Mouse (Mus musculus) intestine, embryonic 15.5 days (tissue): Measurements from ENCODE around the gene Hcar2. TPM values are rescaled to one million over a fixed set of nuclear protein-coding genes. Genes with fewer than 3 reads are reported as not detected.

Experiments
- ATAC-seq: fragments of 200-750 bp; cut with Nextera tagmentation; 2 replicates; pipeline ENCODE4 v1.8.0; 2017; ENCODE audit warnings: moderate TSS enrichment, moderate library complexity
- H3K27ac ChIP-seq: fragments of 300-500 bp; sonication (generic); 2 replicates; pipeline ENCODE4 v1.5.1; 2015; ENCODE audit warnings: mild to moderate bottlenecking, inconsistent platforms
- H3K27me3 ChIP-seq: fragments of 300-500 bp; sonication (generic); replicated peaks from 2 replicates; pipeline ENCODE4 v1.6.1; 2015; ENCODE audit warnings: inconsistent platforms
- H3K36me3 ChIP-seq: fragments of 300-500 bp; sonication (generic); 2 replicates; pipeline ENCODE4 v1.6.1; 2015; ENCODE audit warnings: inconsistent platforms
- H3K4me1 ChIP-seq: fragments of 300-500 bp; sonication (generic); replicated peaks from 2 replicates; pipeline ENCODE4 v1.6.1; 2015; ENCODE audit warnings: inconsistent platforms
- H3K4me2 ChIP-seq: fragments of 300-500 bp; sonication (generic); replicated peaks from 2 replicates; pipeline ENCODE4 v1.6.1; 2015; ENCODE audit warnings: mild to moderate bottlenecking, inconsistent platforms
- H3K4me3 ChIP-seq: fragments of 300-500 bp; sonication (generic); replicated peaks from 2 replicates; pipeline ENCODE4 v1.5.1; 2015; ENCODE audit warnings: inconsistent platforms
- H3K9ac ChIP-seq: fragments of 300-500 bp; sonication (generic); 2 replicates; pipeline ENCODE4 v1.6.1; 2015; ENCODE audit warnings: inconsistent platforms
- H3K9me3 ChIP-seq: fragments of 300-500 bp; sonication (generic); 2 replicates; pipeline ENCODE4 v1.6.1; 2016; ENCODE audit warnings: inconsistent platforms
- WGBS: fragments of 180-500 bp; shearing (Covaris S2); methylation state at CpG from one replicate; pipeline ENCODE4 v1.1.7; 2015; 5-methylcytosine and 5-hydroxymethylcytosine counted together
- polyA plus RNA-seq: library from polyadenylated mRNA; unstranded; fragments of >200 nt; fragmentation: Nextera tagmentation; extraction: Ambion mirVana; gene quantifications from 2 replicates; pipeline ENCODE4 v1.2.1, GENCODE M21; 2015

Gene Hcar2
- polyA plus RNA-seq, 1 experiment from 2014 or later, result 0.09 TPM

- peak overlapping the region; percentile 72 for H3K27ac ChIP-seq
- H3K4me1 ChIP-seq, result no peaks in the 10 kb centered on the region
- peak; percentile 82 for ATAC-seq
- no peaks in the 10 kb centered on the region for H3K36me3 ChIP-seq
- no peak overlapping the region for H3K4me3 ChIP-seq
- H3K9me3 ChIP-seq, result no peaks in the 10 kb centered on the region
- no peak overlapping the region for H3K9ac ChIP-seq
- 56% methylated on average over 11 of the region's 11 CpGs for WGBS
- peak overlapping the region; percentile 39 for H3K4me2 ChIP-seq
- H3K27me3 ChIP-seq, result no peaks in the 10 kb centered on the region
These were observed 11.3 kb downstream of the Hcar2 start for GRCm38 (mm10) chr5:123853877-123854504.

- Histone ChIP-seq H3K4me1 (no peaks in the 10 kb centered on the region), H3K4me3 (no peak overlapping the region), H3K27ac (no peak overlapping the region), H3K27me3 (no peaks in the 10 kb centered on the region), H3K9ac (no peak overlapping the region), H3K36me3 (no peaks in the 10 kb centered on the region), H3K9me3 (no peaks in the 10 kb centered on the region), H3K4me2 (no peak overlapping the region)
- no peak for ATAC-seq
- 34% methylated on average over 2 of the region's 2 CpGs for WGBS
These were observed 13.9 kb downstream of the Hcar2 start for GRCm38 (mm10) chr5:123851398-123851797.

GRCm38 (mm10) chr5:123844316-123844715, 21.0 kb downstream of the Hcar2 start:
- WGBS, result 78% methylated on average over 14 of the region's 14 CpGs
- H3K27me3 ChIP-seq, result no peaks in the 10 kb centered on the region
- H3K4me2 ChIP-seq, result no peak overlapping the region
- H3K27ac ChIP-seq, result no peak overlapping the region
- no peak for ATAC-seq
- no peaks in the 10 kb centered on the region for H3K36me3 ChIP-seq
- H3K4me1 ChIP-seq, result 0 out of 2 replicates have a peak, but pooled peaks cover 2% of the 10 kb centered on the region
- H3K4me3 ChIP-seq, result no peak overlapping the region
- no peaks in the 10 kb centered on the region for H3K9me3 ChIP-seq
- no peak overlapping the region for H3K9ac ChIP-seq

GRCm38 (mm10) chr5:123843816-123844215, 21.5 kb downstream of the Hcar2 start:
- no peaks in the 10 kb centered on the region for H3K27me3 ChIP-seq
- H3K9ac ChIP-seq, result no peak overlapping the region
- H3K27ac ChIP-seq, result no peak overlapping the region
- no peaks in the 10 kb centered on the region for H3K9me3 ChIP-seq
- no peaks in the 10 kb centered on the region for H3K36me3 ChIP-seq
- 0 out of 2 replicates have a peak, but pooled peaks cover 2% of the 10 kb centered on the region for H3K4me1 ChIP-seq
- WGBS, result 54% methylated on average over 4 of the region's 4 CpGs
- no peak overlapping the region for H3K4me2 ChIP-seq
- no peak for ATAC-seq
- no peak overlapping the region for H3K4me3 ChIP-seq

- Histone ChIP-seq H3K27me3 (no peaks in the 10 kb centered on the region), H3K4me1 (0 out of 2 replicates have a peak, but pooled peaks cover 2% of the 10 kb centered on the region), H3K9ac (no peak overlapping the region), H3K27ac (no peak overlapping the region), H3K4me2 (no peak overlapping the region), H3K9me3 (no peaks in the 10 kb centered on the region), H3K36me3 (no peaks in the 10 kb centered on the region), H3K4me3 (no peak overlapping the region)
- ATAC-seq, result no peak
- WGBS, result 65% methylated on average over 3 of the region's 3 CpGs
These were observed 22.4 kb downstream of the Hcar2 start for GRCm38 (mm10) chr5:123842935-123843282.

GRCm38 (mm10) chr5:123842221-123842934, 22.9 kb downstream of the Hcar2 start:
- Histone ChIP-seq H3K4me2 (no peak overlapping the region), H3K36me3 (no peaks in the 10 kb centered on the region), H3K9me3 (no peaks in the 10 kb centered on the region), H3K27me3 (no peaks in the 10 kb centered on the region), H3K4me3 (no peak overlapping the region), H3K9ac (no peak overlapping the region), H3K27ac (no peak overlapping the region), H3K4me1 (0 out of 2 replicates have a peak, but pooled peaks cover 2% of the 10 kb centered on the region)
- 54% methylated on average over 11 of the region's 11 CpGs for WGBS
- ATAC-seq, result no peak

GRCm38 (mm10) chr5:123837371-123837770, 27.9 kb downstream of the Hcar2 start:
- Histone ChIP-seq H3K36me3 (no peaks in the 10 kb centered on the region), H3K4me1 (no peaks in the 10 kb centered on the region), H3K4me2 (no peak overlapping the region), H3K9me3 (no peaks in the 10 kb centered on the region), H3K27ac (no peak overlapping the region), H3K27me3 (no peaks in the 10 kb centered on the region), H3K4me3 (no peak overlapping the region), H3K9ac (no peak overlapping the region)
- 42% methylated on average over 4 of the region's 4 CpGs for WGBS
- ATAC-seq, result no peak

GRCm38 (mm10) chr5:123834836-123835235, 30.5 kb downstream of the Hcar2 start:
- H3K4me2 ChIP-seq, result no peak overlapping the region
- H3K36me3 ChIP-seq, result no peaks in the 10 kb centered on the region
- H3K27ac ChIP-seq, result no peak overlapping the region
- H3K9me3 ChIP-seq, result no peaks in the 10 kb centered on the region
- no peak overlapping the region for H3K9ac ChIP-seq
- WGBS, result 81% methylated on average over 3 of the region's 3 CpGs
- no peaks in the 10 kb centered on the region for H3K4me1 ChIP-seq
- no peaks in the 10 kb centered on the region for H3K27me3 ChIP-seq
- H3K4me3 ChIP-seq, result no peak overlapping the region
- ATAC-seq, result no peak

- Histone ChIP-seq H3K4me2 (no peak overlapping the region), H3K27ac (no peak overlapping the region), H3K4me3 (no peak overlapping the region), H3K36me3 (no peaks in the 10 kb centered on the region), H3K9ac (no peak overlapping the region), H3K9me3 (no peaks in the 10 kb centered on the region), H3K27me3 (no peaks in the 10 kb centered on the region), H3K4me1 (no peaks in the 10 kb centered on the region)
- no peak for ATAC-seq
- 86% methylated on average over 7 of the region's 7 CpGs for WGBS
These were observed 33.0 kb downstream of the Hcar2 start for GRCm38 (mm10) chr5:123832309-123832708.

- no peak for ATAC-seq
- H3K27ac ChIP-seq, result no peak overlapping the region
These were observed 37.6 kb downstream of the Hcar2 start for GRCm38 (mm10) chr5:123827659-123828091.

GRCm38 (mm10) chr5:123822706-123823105, 42.6 kb downstream of the Hcar2 start:
- no peak overlapping the region for H3K27ac ChIP-seq
- WGBS, result 65% methylated on average over 7 of the region's 7 CpGs
- H3K4me1 ChIP-seq, result no peaks in the 10 kb centered on the region
- H3K36me3 ChIP-seq, result peaks cover 12% of the 10 kb centered on the region
- no peak overlapping the region for H3K4me2 ChIP-seq
- no peak for ATAC-seq
- no peaks in the 10 kb centered on the region for H3K9me3 ChIP-seq
- no peak overlapping the region for H3K4me3 ChIP-seq
- no peaks in the 10 kb centered on the region for H3K27me3 ChIP-seq
- H3K9ac ChIP-seq, result no peak overlapping the region

More at GRCm38 (mm10) chr5:123827659-123828091, 37.6 kb downstream of the Hcar2 start:
- Histone ChIP-seq H3K27me3 (no peaks in the 10 kb centered on the region), H3K4me3 (no peak overlapping the region), H3K36me3 (no peaks in the 10 kb centered on the region), H3K4me1 (no peaks in the 10 kb centered on the region), H3K4me2 (no peak overlapping the region), H3K9ac (no peak overlapping the region), H3K9me3 (no peaks in the 10 kb centered on the region)
- 76% methylated on average over 6 of the region's 6 CpGs for WGBS

GRCm38 (mm10) chr5:123821264-123821571, 44.1 kb downstream of the Hcar2 start:
- H3K27ac ChIP-seq, result no peak overlapping the region
- H3K27me3 ChIP-seq, result no peaks in the 10 kb centered on the region
- H3K9me3 ChIP-seq, result no peaks in the 10 kb centered on the region
- H3K9ac ChIP-seq, result no peak overlapping the region
- no peak overlapping the region for H3K4me2 ChIP-seq
- peaks cover 12% of the 10 kb centered on the region for H3K36me3 ChIP-seq
- WGBS, result 82% methylated on average over 3 of the region's 3 CpGs
- ATAC-seq, result no peak
- H3K4me3 ChIP-seq, result no peak overlapping the region
- no peaks in the 10 kb centered on the region for H3K4me1 ChIP-seq
